ENCODE assay signal across 9 mouse cellular contexts in the genomic region with DNA sequence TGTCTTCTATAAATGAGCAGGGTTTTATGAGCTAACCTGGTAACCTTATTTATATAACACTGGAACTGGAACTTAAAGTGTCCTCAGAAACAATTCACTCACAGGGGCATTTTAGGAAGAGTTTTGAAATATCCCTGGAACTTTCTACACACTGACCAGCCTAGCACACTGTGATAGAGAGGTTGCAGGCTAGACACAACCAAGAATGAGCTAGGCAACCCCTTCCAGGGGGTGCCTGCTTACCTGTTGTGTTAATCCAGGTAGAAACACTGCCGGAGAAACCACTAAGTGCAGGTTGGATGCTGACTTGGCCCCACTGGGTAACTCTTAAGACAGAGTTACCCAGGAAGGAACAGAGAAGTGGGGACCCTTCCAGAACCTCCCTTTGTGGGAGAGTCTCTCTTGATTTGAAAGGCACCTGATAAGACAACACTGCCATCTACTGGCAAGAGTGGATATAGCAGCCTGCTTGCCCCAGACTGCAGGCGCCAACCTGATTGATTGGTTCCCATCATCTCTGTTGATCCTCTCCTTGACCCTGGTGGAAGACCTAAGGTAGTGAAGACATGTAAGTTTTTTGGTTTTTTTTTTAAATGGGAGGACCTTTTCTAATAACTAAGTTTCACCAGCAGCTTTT. TPM values are rescaled to one million over a fixed set of nuclear protein-coding genes. Genes with fewer than 3 reads are reported as not detected.
A peak's percentile ranks its signal among the peaks of the same experiment; 100 is the strongest.
DNase-seq lines count a peak whose midpoint lies in the region; ATAC-seq lines count a peak whose summit lies in the region.
"Had no signal": no experiment of that assay in that cellular context is flagged by ENCODE, and none has a peak within 500 bp of the region (broad histone marks: within the 10 kb centered on the region; RNA-seq: fewer than 3 reads in every experiment).

No protein-coding gene starts in this region.

- H3K36me3 ChIP-seq in kidney, embryonic 14.5 days (ENCODE audit: control insufficient read depth, insufficient read depth, low read length) = no peaks in the 10 kb centered on the region
- H3K36me3 ChIP-seq in limb, embryonic 13.5 days = no peaks in the 10 kb centered on the region
- H3K36me3 ChIP-seq: embryonic facial prominence, embryonic 15.5 days had no signal

- no peak overlapping the region for H3K4me3 ChIP-seq in kidney, embryonic 14.5 days (ENCODE audit: low read length)
- no peak overlapping the region for H3K4me3 ChIP-seq in limb, embryonic 13.5 days
- H3K4me3 ChIP-seq: embryonic facial prominence, embryonic 15.5 days had no signal

- H3K27me3 ChIP-seq in kidney, embryonic 14.5 days (ENCODE audit: control insufficient read depth, insufficient read depth, low read length) = no peaks in the 10 kb centered on the region
- 0 out of 2 replicates have a peak, but pooled peaks cover 5% of the 10 kb centered on the region for H3K27me3 ChIP-seq in limb, embryonic 13.5 days
- H3K27me3 ChIP-seq: embryonic facial prominence, embryonic 15.5 days had no signal

- 37% methylated on average over 2 of the region's 2 CpGs for WGBS in kidney, embryonic 14.5 days
- 20% methylated on average over 2 of the region's 2 CpGs for WGBS in limb, embryonic 13.5 days

- H3K9ac ChIP-seq in kidney, embryonic 14.5 days (ENCODE audit: low read depth, low read length) = no peak overlapping the region
- H3K9ac ChIP-seq in limb, embryonic 13.5 days = no peak overlapping the region
- H3K9ac ChIP-seq: embryonic facial prominence, embryonic 15.5 days had no signal

- 0 out of 2 replicates have a peak, but pooled peaks have one; percentile 41 for ATAC-seq in kidney, embryonic 14.5 days (ENCODE audit: low FRiP score, low TSS enrichment)
- peak; percentile 62; the same call in 1 of the 2 replicates for ATAC-seq in limb, embryonic 13.5 days (ENCODE audit: low FRiP score, low read depth)

- intact Hi-C loops in gastrocnemius, postnatal 36 days (cut with DNase I) = loop anchor here (5.0 to 10.0 kb wide), 2 partner anchors 169 to 686 kb away; no protein-coding TSS in a partner anchor

- no peak overlapping the region for H3K4me2 ChIP-seq in kidney, embryonic 14.5 days (replicated peaks; ENCODE audit: low read depth, low read length)
- no peak overlapping the region for H3K4me2 ChIP-seq in limb, embryonic 13.5 days (replicated peaks)
- H3K4me2 ChIP-seq: embryonic facial prominence, embryonic 15.5 days had no signal

- H3K4me1 ChIP-seq in kidney, embryonic 14.5 days (ENCODE audit: control insufficient read depth, insufficient read depth, low read length) = no peaks in the 10 kb centered on the region
- no peaks in the 10 kb centered on the region for H3K4me1 ChIP-seq in limb, embryonic 13.5 days
- H3K4me1 ChIP-seq: embryonic facial prominence, embryonic 15.5 days had no signal

- peak; percentile 54 for DNase-seq in A20 (ENCODE audit: low read depth, low spot score)
- DNase-seq in adrenal gland, adult 8-10 months = peak; percentile 36
- peak; percentile 77 for DNase-seq in embryo, embryonic 11 days
- peak; percentile 56 for DNase-seq in gastrocnemius, postnatal 36 days
- DNase-seq in monocyte, adult 2 months (ENCODE audit: low read depth in 1 of 2, low spot score in 2 of 2) = peak; percentile 42 to 75
- peak; percentile 71 to 79 for DNase-seq in spleen, postnatal 36 days (ENCODE audit: low spot score in 2 of 2)

- no peaks in the 10 kb centered on the region for H3K9me3 ChIP-seq in kidney, embryonic 14.5 days (ENCODE audit: control insufficient read depth, low read length)
- H3K9me3 ChIP-seq in limb, embryonic 13.5 days = no peaks in the 10 kb centered on the region
- H3K9me3 ChIP-seq: embryonic facial prominence, embryonic 15.5 days had no signal

- no peak overlapping the region for H3K27ac ChIP-seq in kidney, embryonic 14.5 days (ENCODE audit: low read depth, low read length)
- H3K27ac ChIP-seq in limb, embryonic 13.5 days = no peak overlapping the region
- H3K27ac ChIP-seq: embryonic facial prominence, embryonic 15.5 days had no signal

RNA-seq across cellular contexts. Expression of gene 4930523C07Rik, which starts 36.7 kb away (rescaled TPM):
- 10 to 100 TPM in 2 of 4 experiments, 1 to 10 TPM in 2; 8.4 to 20.7 (median 12.2) TPM for total RNA-seq in adrenal gland, adult 8-10 months (2022)
- 1 to 10 TPM; 5.1 to 5.7 TPM for total RNA-seq in gastrocnemius, postnatal 36 days (2021)
- polyA plus RNA-seq in kidney, embryonic 14.5 days (2014; fragmentation: Nextera tagmentation; extraction: Ambion mirVana) = 23.3 and 28.5 TPM in 2 replicates
- polyA plus RNA-seq in limb, embryonic 13.5 days (2015; fragmentation: Nextera tagmentation; extraction: Ambion mirVana) = 11.8 TPM in 2 replicates
